Mouse (Mus musculus) liver, embryonic 12.5 days (tissue): Measurements from ENCODE around the gene Jag1. TPM values are rescaled to one million over a fixed set of nuclear protein-coding genes. Genes with fewer than 3 reads are reported as not detected.

ENCODE experiments used
- polyA plus RNA-seq: library from polyadenylated mRNA; unstranded; fragments of >200 nt; fragmentation: Nextera tagmentation; extraction: Ambion mirVana; gene quantifications from 2 replicates; pipeline ENCODE4 v1.2.1, GENCODE M21; 2016

The Jag1 gene
- polyA plus RNA-seq, 1 experiment from 2014 or later = 2.8 TPM

Other genes starting within 250 kb of the Jag1 start
- 12.0 and 19.6 TPM in 2 replicates for gene AL731706.2, start 231.0 kb downstream of the Jag1 start, polyA plus RNA-seq
- gene Slx4ip, start 225.4 kb downstream of the Jag1 start, polyA plus RNA-seq = 3.3 and 3.5 TPM in 2 replicates
- gene AL731706.1, start 225.3 kb downstream of the Jag1 start, polyA plus RNA-seq = 14.0 and 17.1 TPM in 2 replicates
- 6.9 and 7.1 TPM in 2 replicates for gene Mkks, start 225.3 kb downstream of the Jag1 start, polyA plus RNA-seq